Mouse (Mus musculus): ENCODE measurements around the gene Kif26b.

Gene Kif26b

DNA sequence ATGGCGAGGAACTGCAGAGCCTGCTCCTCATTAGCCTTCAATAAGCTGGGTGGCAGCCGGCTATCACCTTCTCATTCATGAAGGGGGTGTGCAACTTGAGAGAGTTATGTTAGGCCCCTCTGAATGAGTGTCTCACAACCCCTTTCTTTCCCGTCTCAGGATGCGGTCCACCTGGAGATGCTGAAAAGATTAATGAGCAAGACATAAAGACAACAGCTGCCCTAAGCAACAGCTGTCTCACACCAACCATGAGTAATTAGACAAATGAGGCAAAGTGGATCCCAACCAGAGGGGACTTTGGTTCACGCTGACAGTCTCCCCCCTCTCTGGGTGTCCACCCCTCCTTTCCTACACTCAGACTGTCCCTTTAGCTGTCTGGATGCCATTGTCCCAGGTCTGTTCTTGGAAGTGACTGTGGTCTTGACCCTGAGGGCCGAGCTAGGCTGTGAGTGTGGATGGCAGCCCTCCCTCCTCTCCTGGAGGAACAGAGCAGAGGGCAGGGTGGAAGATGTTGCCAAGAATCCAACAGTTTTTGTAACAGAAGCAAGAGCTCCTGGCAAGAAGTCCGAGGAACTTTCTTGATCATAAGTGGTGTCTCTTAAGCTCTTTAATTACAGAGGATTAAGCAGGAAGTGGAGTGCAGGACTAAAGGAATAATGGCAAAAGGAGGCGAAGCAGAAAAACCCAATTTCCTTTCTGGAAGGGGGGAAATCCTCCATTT is 331.9 kb downstream of the Kif26b start:
- no peak for DNase-seq

DNA sequence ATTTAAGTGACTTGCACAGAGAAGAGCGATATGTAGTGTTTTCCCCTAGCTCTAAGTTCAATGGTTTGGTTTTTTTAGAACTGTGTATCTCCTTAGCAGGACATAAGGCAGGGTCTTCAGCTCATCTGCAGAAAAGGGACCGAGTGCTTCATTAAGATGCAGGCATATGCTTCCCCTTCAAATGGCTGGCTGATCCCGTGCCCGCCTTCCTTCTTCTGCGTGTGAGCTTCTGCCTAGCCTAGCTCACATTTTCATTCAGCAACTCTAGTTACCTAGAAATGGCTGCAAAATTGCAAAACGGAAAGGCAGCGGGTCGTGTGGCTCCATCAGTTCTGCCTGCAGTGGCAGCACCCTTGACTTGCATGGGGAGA is 332.5 kb downstream of the Kif26b start:
- DNase-seq: no peak

DNA sequence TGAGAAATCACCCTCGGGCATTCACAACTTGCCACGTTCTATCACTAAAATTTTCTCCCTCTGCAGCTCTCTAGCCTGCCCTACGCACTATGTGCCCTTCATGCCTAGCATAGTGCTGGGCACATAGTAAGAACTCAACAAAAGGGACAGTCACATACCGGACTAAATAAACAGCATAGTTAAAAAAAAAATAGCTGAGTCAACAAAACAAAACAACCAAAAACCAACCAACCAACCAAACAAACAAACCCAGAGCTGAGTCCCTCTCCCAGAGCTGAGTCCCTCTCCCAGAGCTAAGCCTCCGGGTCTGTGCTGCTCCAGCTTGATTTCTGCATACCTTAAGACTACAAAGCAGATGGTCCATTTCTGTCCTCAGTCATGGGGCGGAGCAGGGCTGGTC is 334.8 kb downstream of the Kif26b start:
- no peak for DNase-seq

DNA sequence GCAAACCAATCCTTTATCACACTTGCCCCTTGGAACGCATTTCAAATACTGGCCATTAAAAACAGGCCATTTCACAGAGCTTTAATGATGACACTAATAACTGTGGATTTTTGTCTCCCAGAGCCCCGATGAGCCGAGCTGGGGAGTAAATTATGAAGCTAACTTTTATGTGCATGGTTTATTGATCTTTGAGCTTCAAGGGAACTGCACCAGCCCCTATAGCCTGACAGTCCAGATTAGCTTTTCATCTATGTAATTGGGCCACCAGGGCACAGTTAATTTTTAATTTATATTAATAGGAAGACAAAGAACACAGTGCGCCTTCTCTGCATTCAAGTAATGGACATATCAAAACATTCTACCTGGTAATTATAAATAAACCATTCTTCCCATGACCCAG is 335.4 kb downstream of the Kif26b start:
- DNase-seq: no peak

DNA sequence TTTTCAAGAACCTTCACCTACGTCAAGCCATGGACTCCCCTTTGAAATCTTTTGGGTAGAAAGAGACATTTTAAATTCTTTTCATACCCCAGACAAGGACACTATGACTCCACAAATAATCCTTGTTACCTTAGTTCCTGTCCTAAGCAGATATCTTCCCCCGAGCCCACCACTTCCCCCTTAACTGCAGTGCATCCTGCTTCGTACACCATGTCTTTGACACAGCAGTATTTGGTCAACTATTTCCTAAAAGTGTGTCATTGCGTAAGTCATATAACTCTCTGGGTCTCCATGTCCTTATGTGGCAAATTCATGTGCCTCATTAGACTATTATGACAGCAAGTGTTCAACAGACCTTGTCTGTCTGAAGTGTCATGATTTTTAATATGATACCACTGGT is 337.8 kb downstream of the Kif26b start:
- no peak for DNase-seq

DNA sequence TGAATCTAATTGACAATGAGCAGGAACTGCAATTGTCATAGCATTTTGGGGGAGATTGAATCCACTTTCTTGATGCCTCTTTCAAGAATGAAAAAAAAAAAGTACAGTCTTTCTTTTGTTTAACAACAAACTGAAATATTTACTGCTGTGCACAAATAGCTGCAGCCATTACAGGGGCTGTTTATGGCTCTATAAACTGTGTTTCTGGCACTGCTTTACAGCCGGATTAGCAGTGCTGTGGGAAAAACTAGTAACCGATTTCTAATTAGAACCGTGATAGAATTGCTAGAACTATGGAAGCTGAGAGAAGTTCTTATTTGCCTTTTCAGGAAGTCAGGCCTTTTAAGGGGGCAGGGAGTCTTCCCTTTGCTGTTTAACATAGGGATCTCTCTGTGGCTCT is 342.1 kb downstream of the Kif26b start:
- no peak for DNase-seq

DNA sequence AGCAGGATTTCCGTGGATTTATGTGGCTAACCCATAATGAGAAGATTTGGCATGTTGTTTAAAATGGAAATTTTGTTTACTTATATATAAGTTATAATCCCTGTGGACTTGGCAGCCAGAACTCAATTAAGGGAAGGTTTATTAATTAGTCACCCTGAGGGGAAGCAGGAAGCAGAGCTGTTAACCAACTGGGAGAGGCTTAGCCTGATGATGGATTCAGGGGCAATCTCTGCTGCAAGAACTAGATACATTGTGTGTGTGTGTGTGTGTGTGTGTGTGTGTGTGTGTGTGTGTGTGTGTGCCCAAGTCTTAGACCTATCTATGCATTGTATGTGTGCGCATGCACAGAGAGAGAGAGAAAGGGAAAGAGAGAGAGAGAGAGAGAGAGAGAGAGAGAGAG is 348.0 kb downstream of the Kif26b start:
- DNase-seq: no peak

DNA sequence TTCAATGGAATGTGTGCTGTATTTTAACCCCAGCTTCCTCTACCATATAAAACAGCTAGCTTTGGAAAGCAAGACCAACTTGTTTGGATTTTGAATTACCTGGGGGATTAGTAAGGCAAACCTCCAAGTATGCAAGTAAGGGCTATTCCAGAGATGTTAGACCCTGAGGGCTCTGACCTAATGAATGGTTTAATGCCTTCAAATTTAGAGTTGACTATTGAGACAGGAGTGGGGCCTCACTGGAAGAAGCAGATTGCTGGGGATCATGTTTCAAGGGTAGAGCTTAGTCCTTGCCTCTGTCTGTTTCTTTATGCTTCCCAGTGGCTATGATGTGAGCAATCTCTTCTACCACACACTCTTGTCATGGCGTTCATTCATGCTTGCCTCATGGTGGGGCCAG is 349.8 kb downstream of the Kif26b start:
- DNase-seq: no peak

DNA sequence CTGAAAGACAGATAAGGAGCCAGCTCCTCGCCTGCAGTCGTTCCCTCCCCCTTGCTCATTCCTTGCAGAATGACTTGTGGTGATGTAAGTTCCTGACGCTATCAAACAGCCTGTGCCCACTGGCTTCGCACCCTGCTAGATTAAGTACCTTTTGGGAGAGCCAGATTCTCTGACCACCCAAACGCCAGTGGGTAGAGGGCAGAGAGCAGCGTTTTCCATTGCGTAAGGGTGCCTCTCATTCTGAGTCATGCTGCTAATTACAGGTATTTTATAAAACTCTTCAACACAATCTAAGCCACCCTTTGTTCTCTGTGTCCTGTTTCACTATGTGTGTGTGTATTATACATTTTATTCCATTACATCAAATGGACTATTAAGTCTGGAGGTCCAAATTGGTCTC is 352.0 kb downstream of the Kif26b start:
- DNase-seq: no peak

DNA sequence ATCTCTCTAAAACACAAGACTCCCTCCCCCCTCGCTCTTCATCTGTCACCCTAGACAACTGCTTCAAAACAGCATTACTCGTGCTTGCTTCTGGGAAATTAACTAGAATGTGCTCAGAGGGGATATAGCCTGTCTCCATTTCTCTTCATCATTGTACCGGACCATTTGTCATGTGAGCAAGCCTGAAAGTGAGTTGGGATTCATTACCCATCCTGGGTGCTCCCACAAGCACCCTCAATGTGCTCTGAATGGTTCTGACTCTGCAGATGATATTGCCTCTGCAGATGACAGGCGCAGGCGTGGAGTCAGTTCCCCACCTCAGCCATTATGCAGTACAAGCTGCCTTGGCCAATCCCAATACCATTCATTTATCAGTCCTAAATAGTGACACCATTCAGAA is 357.7 kb downstream of the Kif26b start:
- DNase-seq: no peak

DNA sequence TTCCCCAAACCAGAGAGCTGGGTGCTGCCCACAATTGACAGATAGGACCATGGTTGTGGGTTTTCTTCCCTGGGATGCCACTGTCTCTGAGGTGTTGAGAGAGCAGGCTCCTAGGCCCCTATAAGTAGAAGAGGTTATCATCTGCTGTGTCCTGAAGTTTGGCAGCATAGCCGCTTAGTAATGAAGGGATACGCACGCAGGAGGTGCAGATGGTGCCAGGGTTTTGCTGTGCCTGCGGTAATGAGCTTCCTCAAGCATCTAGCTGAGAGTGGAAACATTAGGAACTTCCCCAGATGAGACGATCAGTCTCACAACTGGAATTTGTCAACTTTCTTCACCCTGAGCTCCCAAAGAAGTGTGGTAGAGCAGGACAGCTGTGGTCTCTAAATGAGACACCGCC is 363.5 kb downstream of the Kif26b start:
- DNase-seq: no peak

DNA sequence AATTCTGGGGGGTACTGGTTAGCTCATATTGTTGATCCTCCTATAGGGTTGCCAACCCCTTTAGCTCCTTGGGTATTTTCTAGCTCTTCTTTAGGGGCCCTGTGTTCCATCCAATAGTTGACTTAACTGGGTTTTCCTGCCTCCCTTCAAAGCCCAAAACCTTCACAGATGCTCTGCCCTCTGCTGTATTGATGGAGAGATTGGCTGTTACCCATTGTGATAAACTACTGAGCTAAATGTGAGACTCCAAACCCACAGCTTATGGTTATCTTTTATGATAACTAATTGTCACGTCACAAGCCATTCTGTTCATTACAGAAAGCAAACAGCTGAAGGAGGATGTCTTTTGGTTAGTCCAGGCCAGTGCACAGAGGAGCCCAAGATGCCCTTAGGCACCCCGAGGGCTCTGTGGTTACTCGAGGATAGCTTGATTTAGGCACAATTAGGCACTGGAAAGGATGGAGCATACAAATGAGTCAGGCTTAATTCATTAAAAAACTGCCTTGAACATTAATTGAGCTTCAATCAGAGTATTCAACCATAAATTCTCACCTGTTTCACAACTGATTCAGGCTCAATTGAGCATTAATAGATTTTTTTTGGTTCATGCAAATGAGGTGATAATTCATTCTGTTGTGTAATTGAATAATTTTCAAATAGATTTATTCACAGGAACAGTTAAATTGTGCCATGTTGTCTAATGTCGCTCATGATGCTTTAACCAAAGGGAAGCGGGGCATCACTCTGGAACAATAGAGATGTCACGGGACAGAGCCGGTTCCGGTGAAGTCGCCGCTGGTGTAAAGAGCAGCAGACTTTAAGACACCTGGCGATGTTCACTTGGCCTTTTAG is 364.5 kb downstream of the Kif26b start:
- no peak for DNase-seq

DNA sequence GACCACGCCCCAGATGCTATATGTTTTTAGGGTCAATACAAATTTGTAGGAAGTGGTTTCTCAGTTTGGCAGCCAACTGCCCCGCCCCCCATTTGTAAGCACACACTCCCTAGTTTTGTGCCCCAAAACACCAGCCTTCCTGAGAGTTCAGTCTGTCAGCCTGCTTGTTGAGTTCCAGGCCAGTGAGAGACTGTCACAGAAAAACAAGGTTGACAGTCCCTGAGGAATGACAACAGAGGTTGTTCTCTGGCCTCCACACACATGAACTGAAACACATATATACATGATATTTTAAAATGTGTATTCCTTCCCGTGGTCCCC is 365.1 kb downstream of the Kif26b start:
- DNase-seq: no peak

DNA sequence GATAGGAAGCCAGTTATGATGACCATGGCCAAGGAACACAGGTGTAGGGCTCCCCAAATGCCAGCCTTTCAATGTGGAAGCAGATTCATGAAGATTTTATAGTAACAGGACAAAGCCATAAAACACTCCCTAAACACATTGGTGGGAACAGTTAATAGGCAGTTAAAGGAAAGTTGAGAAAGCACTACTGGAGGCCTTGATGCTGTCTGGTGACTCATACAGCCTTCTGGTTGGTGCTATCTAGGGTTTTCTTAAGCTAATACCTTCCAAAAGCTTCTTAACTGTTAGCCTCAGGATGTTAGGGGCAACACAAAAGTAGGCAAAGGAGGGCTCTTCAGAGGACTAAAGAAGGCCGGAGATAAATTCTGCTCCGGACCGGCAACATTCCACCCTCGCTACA is 366.7 kb downstream of the Kif26b start:
- DNase-seq: no peak

DNA sequence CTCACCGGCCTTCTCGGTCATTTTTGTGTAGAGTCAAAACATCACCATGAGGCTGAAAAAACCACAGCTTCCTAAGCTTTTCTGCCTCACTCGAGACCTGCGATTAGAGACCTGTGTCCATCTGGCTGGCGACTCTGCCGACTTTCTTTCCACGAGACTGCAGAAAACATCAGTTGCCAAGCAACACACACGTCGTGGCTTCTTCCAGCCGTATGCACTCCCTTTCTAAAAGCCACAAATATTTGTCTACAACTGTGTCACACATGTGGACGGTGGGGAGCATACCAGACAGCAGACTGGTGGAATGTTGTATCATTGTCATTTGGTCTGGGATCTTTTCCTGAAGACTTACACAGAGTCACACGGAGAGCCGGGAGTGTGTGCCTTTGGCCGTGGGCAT is 382.0 kb downstream of the Kif26b start:
- no peak for DNase-seq

DNA sequence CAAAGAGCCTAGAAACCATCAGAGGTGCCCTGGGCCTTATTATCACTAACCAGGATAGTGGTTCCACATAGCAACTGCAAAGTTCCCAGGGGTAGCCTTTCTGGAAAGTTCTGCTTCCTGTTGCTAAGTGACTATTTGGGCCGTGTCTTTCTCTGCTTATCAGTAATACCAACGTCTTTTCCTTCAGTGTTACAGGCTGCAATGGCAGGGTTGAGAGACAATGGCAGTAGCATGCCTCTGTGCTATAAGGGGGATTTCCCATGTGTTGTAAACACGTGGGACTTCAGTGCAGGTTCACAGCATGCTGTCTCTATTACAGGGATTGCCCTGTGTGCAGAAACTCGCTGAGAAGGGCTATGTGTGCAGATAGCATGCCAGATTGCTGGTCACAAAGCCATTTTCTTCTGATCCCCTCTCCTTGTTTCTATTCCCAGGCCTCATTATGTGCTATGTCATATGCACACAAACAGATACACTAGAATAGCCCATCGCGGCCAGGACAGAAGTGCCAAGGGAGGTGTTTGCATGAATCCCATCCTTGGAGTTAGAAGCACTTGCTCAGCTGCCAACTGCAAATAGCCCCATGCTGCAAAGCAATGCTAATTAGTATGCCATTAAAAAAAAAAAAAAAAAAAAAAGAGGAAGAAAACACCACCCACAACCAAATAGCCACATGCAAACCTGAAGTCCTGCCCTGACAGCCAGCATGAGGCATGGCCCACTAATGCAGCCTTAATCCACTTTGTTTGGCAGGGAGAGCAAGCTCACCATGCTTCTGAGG is 384.2 kb downstream of the Kif26b start:
- DNase-seq: no peak

DNA sequence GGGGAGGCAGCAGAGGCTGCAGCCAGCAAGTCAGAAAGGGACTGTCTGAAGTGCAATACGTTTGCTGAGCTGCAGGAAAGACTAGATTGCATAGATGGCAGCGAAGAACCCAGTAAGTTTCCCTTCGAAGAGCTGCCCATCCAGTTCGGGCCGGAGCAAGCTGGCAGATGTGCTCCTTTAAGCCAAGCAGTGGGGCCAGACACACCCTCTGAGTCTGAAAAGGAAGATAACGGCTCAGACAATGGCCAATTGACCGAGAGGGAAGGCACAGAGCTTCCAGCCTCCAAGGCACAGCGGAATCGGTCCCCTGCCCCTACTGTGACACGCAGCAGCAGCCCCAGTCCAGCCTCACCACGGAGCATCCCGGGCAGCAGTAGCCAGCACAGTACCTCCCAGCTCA is 386.1 kb downstream of the Kif26b start:
- DNase-seq: no peak

DNA sequence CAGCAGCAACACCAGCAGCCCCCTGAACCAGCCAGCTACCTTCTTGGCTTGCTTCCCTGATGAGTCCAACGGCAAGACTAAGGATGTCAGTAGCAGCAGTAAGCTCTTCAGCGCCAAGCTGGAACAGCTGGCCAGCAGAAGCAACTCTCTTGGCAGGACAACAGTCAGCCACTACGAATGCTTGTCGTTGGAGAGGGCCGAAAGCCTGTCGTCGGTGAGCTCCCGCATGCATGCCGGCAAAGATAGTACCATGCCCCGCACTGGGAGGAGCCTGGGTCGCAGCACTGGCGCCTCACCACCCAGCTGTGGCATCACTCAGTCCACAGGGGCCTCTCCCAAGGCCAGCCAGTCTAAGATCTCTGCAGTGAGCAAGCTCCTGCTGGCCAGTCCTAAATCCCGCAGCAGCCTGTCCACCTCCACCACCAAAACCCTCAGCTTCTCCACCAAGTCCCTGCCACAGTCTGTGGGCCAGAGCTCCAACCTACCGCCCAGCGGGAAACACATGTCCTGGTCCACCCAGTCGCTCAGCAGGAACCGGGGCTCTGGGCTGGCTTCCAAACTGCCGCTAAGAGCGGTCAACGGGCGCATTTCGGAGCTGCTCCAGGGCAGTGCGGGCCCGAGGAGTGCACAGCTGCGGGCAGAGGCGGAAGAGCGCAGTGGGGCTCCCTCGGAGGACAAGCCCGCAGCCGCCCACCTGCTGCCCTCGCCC is 388.4 kb downstream of the Kif26b start:
- no peak for DNase-seq

DNA sequence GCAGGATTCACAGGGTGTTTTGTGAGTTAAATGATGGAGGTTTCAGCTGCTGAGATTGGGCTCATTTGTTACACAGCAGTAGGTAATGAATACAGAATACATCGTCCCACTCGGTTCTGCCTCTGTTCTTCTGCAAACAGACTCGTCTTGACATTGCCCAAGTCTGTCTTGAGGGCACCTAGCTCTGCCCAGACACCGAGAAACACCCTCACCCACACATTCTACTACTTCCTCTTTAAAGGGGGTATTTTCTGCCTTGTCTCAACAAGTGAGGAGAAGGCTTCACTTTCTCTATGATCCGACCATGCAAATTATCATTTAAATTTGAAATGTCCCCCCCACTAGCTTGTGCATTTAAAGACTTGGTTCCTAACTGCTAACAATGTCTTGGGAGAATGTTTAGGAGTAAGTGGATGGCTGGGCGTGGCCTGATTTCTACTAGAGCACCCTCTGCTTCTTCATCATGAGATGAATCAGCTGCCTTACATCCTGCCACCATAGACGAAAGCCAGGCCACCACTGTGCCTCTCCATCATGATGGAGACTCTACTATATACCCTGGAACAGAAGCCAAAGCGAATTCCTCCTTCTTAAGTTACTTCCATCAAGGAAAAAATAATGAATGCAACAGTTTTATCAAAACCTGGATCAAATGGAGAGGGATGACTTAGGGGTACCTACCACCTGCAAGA is 395.7 kb downstream of the Kif26b start:
- DNase-seq: no peak

DNA sequence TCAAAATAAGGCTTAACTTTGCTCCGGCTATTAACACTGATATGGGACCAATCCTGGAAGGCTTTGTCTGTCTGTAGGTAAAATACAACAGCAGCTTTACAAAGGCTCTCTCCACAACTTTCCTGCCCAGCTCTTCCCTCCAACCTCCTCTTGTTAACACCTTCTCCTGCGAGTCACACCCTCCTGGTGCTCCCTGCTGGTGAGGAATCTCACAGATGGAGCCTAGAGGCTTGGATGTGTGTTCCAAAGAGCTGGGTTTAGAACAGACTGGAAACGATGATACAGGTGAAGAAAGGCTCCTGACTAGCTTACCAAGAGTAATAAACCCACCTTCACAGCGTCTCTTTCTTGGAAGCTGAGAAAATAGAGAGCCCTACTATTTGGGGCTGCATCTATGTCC is 400.6 kb downstream of the Kif26b start:
- no peak for DNase-seq

DNA sequence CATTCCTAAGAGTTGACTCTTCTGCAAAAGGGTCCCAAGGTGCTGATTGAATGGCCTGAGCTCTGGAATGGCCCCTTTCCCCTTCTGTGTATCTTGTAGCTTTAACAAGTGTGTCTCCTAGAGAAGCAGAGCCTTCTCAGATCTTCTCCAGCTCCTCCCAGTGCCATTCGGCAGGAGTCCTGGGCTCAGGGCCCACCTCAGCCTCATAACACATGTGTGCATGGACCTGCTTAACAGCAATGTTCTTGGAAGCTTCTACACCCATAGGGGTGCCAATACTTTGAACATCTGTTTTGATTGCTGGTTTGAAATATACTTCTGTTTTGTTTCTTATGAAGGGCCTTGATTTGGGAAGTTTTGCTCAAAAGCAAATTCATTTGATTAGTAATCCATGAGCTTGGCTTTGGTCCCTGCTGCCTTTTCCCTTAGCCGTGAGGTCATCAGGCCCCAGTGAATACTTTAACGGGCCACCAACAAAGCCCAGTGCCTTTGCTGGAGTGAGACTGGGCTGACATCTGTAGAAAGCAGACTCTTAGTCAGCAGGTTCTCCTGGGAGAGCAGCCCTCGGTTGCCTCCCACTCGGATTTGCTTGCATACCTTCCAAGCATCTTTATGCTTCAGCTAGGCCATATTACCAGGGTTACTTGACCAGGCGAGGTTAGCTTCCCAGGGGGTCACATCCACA is 405.2 kb downstream of the Kif26b start:
- DNase-seq: no peak

DNA sequence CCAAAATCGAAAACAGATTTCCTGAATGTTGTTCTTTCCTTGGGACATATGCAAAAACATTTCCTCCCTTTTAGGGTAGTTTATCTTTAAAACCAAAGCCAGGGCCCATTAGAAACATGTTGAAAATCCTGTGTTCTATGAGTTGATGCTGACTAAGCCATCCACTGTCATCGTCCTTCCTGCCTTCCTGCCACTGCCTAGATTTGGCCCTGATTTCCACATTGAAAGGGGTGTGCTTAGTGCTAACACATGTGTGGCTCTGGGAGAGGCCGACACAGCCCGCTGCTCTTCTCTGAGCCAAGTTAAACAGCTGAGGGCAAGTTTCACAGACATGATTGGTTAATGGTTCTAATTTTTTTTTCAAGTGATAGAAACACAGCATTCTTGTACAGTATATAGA is 407.5 kb downstream of the Kif26b start:
- DNase-seq: no peak

Measured in thymus, postnatal 25 days (tissue).